Mouse (Mus musculus) kidney, postnatal 14 days (tissue): ENCODE measurements around the gene St6galnac3.
"Not testable (repeated sequence)": the region's sequence is repeated elsewhere in the genome, so short reads cannot be mapped to it uniquely, and the experiment has no call there.

ENCODE experiments used
- DNase-seq: peaks from one replicate; pipeline ENCODE4 v3.0.0; 2022; ENCODE audit warnings: mixed read lengths

The St6galnac3 gene

GRCm38 (mm10) chr3:153724701-153725668 is at the start of gene St6galnac3:
TSS of gene St6galnac3 (minus strand) at chr3:153725174.
- peak; percentile 90 for DNase-seq

GRCm38 (mm10) chr3:153774568-153774967 is 49.6 kb upstream of the St6galnac3 start:
- no peak for DNase-seq

GRCm38 (mm10) chr3:153771479-153771878 is 46.5 kb upstream of the St6galnac3 start:
- DNase-seq = no peak

GRCm38 (mm10) chr3:153770573-153770972 is 45.6 kb upstream of the St6galnac3 start:
- DNase-seq = no peak

GRCm38 (mm10) chr3:153769220-153769619 is 44.2 kb upstream of the St6galnac3 start:
- DNase-seq = no peak

GRCm38 (mm10) chr3:153765171-153765570 is 40.2 kb upstream of the St6galnac3 start:
- DNase-seq = no peak

GRCm38 (mm10) chr3:153764760-153765159 is 39.8 kb upstream of the St6galnac3 start:
- peak; percentile 14 for DNase-seq

GRCm38 (mm10) chr3:153761171-153761570 is 36.2 kb upstream of the St6galnac3 start:
- no peak for DNase-seq

- no peak for DNase-seq
Observed at GRCm38 (mm10) chr3:153759269-153759668, 34.3 kb upstream of the St6galnac3 start.

GRCm38 (mm10) chr3:153756500-153756996 is 31.6 kb upstream of the St6galnac3 start:
- no peak for DNase-seq

GRCm38 (mm10) chr3:153755785-153756326 is 30.9 kb upstream of the St6galnac3 start:
- DNase-seq = not testable (repeated sequence)

- no peak for DNase-seq
Observed at GRCm38 (mm10) chr3:153751435-153751834, 26.5 kb upstream of the St6galnac3 start.

- DNase-seq = no peak
Observed at GRCm38 (mm10) chr3:153749359-153749758, 24.4 kb upstream of the St6galnac3 start.

GRCm38 (mm10) chr3:153748293-153748692 is 23.3 kb upstream of the St6galnac3 start:
- no peak for DNase-seq

- no peak for DNase-seq
Observed at GRCm38 (mm10) chr3:153745099-153745498, 20.1 kb upstream of the St6galnac3 start.

- DNase-seq = no peak
Observed at GRCm38 (mm10) chr3:153744447-153744846, 19.5 kb upstream of the St6galnac3 start.

- no peak for DNase-seq
Observed at GRCm38 (mm10) chr3:153741800-153742199, 16.8 kb upstream of the St6galnac3 start.

GRCm38 (mm10) chr3:153739351-153739750 is 14.4 kb upstream of the St6galnac3 start:
- no peak for DNase-seq

GRCm38 (mm10) chr3:153738421-153738820 is 13.4 kb upstream of the St6galnac3 start:
- DNase-seq = no peak

- DNase-seq = no peak
Observed at GRCm38 (mm10) chr3:153736756-153737280, 11.8 kb upstream of the St6galnac3 start.

- no peak for DNase-seq
Observed at GRCm38 (mm10) chr3:153735796-153736549, 11.0 kb upstream of the St6galnac3 start.

GRCm38 (mm10) chr3:153734741-153735140 is 9.8 kb upstream of the St6galnac3 start:
- DNase-seq = no peak
